Mouse (Mus musculus): Measurements from ENCODE around the gene Sms.

DNA sequence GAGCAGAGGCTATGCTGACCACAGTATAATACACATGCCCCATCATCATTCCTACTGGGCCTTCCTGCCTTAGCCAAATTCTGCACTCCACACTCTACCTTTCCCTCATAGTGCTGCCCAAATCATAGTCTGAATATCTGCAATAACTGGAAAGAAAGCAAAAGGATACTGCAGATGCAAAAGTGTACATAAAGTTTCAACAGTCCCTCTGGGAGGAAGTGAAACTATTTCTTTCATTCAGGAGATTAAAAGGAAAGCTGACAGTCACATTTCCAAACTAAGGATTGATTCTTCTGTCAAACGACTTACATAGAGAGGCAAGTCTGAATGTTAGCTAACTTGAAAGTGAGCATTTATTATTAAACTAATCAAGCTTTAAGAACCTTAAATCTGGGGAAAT, 26.1 kb downstream of the Sms start:
- TF ChIP-seq POLR2A (IDR thresholded peaks at IDR 0.05; ENCODE audit: low read depth, low read length) (no peak), CTCF (IDR thresholded peaks at IDR 0.05; ENCODE audit: extremely low read depth, insufficient read depth, insufficient read length, insufficient replicate concordance) (no peak)
